Mouse (Mus musculus) heart, embryonic 13.5 days (tissue): Measurements from ENCODE around the gene N4bp3. TPM values are rescaled to one million over a fixed set of nuclear protein-coding genes. Genes with fewer than 3 reads are reported as not detected.
"Not testable (repeated sequence)": the region's sequence is repeated elsewhere in the genome, so short reads cannot be mapped to it uniquely, and the experiment has no call there.

Experiments
- ATAC-seq: fragments of 200-750 bp; cut with Nextera tagmentation; 2 replicates; pipeline ENCODE4 v1.8.0; 2017; ENCODE audit warnings: moderate TSS enrichment; ENCODE audit not compliant: insufficient number of reproducible peaks, low FRiP score, low TSS enrichment; ENCODE audit errors: extremely low read depth
- H3K27ac ChIP-seq: fragments of 300-500 bp; sonication (generic); replicated peaks from 2 replicates; pipeline ENCODE4 v1.5.1; 2015; ENCODE audit warnings: moderate library complexity, mild to moderate bottlenecking, inconsistent platforms
- H3K27me3 ChIP-seq: fragments of 300-500 bp; sonication (generic); replicated peaks from 2 replicates; pipeline ENCODE4 v1.6.1; 2015; ENCODE audit warnings: mild to moderate bottlenecking, inconsistent platforms
- H3K36me3 ChIP-seq: fragments of 300-500 bp; sonication (generic); 2 replicates; pipeline ENCODE4 v1.6.1; 2015; ENCODE audit warnings: mild to moderate bottlenecking, inconsistent platforms
- H3K4me1 ChIP-seq: fragments of 300-500 bp; sonication (generic); 2 replicates; pipeline ENCODE4 v1.6.1; 2015; ENCODE audit warnings: inconsistent platforms
- H3K4me2 ChIP-seq: fragments of 300-500 bp; sonication (generic); 2 replicates; pipeline ENCODE4 v1.6.1; 2015; ENCODE audit warnings: inconsistent platforms, mild to moderate bottlenecking, moderate library complexity
- H3K4me3 ChIP-seq: fragments of 300-500 bp; sonication (generic); 2 replicates; pipeline ENCODE4 v1.5.1; 2015; ENCODE audit warnings: moderate library complexity, mild to moderate bottlenecking, inconsistent platforms
- H3K9ac ChIP-seq: fragments of 300-500 bp; sonication (generic); 2 replicates; pipeline ENCODE4 v1.6.1; 2015; ENCODE audit warnings: inconsistent platforms, mild to moderate bottlenecking, moderate library complexity
- H3K9me3 ChIP-seq: fragments of 300-500 bp; sonication (generic); 2 replicates; pipeline ENCODE4 v1.6.1; 2016; ENCODE audit warnings: inconsistent platforms
- WGBS: fragments of 180-500 bp; shearing (Covaris S2); methylation state at CpG from one replicate; pipeline ENCODE4 v1.1.7; 2015; ENCODE audit warnings: mixed read lengths; 5-methylcytosine and 5-hydroxymethylcytosine counted together
- polyA plus RNA-seq: library from polyadenylated mRNA; unstranded; fragments of >200 nt; fragmentation: Nextera tagmentation; extraction: Ambion mirVana; gene quantifications from 2 replicates; pipeline ENCODE4 v1.2.1, GENCODE M21; 2015

The N4bp3 gene
- polyA plus RNA-seq, 1 experiment from 2014 or later, result 14.1 TPM

GRCm38 (mm10) chr11:51673291-51673690, 22.6 kb upstream of the N4bp3 start:
- no peak overlapping the region for H3K4me3 ChIP-seq
- 79% methylated on average over 9 of the region's 9 CpGs for WGBS
- no peak overlapping the region for H3K4me2 ChIP-seq
- no peaks in the 10 kb centered on the region for H3K36me3 ChIP-seq
- no peaks in the 10 kb centered on the region for H3K4me1 ChIP-seq
- H3K9me3 ChIP-seq, result no peaks in the 10 kb centered on the region
- ATAC-seq, result no peak
- no peaks in the 10 kb centered on the region for H3K27me3 ChIP-seq
- H3K27ac ChIP-seq, result no peak overlapping the region
- H3K9ac ChIP-seq, result no peak overlapping the region

GRCm38 (mm10) chr11:51671376-51671775, 20.7 kb upstream of the N4bp3 start:
- H3K27ac ChIP-seq, result no peak overlapping the region
- no peak overlapping the region for H3K4me3 ChIP-seq
- 67% methylated on average over 2 of the region's 2 CpGs for WGBS
- no peaks in the 10 kb centered on the region for H3K27me3 ChIP-seq
- H3K4me2 ChIP-seq, result no peak overlapping the region
- no peaks in the 10 kb centered on the region for H3K36me3 ChIP-seq
- no peak for ATAC-seq
- H3K4me1 ChIP-seq, result no peaks in the 10 kb centered on the region
- no peak overlapping the region for H3K9ac ChIP-seq
- H3K9me3 ChIP-seq, result no peaks in the 10 kb centered on the region

DNA sequence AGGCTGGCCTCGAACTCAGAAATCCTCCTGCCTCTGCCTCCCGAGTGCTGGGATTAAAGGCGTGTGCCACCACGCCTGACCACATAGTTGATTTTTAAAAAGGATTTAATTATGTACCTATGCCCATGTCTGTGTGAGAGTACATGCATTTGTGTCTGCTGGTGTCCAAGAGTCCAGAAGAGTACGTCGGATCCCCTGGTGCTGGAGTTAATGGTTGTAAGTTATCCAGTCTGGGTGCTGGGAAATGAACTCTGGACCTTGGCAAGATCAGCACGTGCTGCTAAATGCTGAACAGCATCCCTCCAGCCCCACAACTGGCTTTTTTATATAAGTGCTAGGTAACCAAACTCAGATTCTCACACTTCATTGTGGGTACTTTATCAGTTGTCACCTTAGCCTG, 20.2 kb upstream of the N4bp3 start:
- 86% methylated on average over 7 of the region's 7 CpGs for WGBS
- Histone ChIP-seq H3K4me3 (no peak overlapping the region), H3K27me3 (no peaks in the 10 kb centered on the region), H3K4me2 (no peak overlapping the region), H3K27ac (no peak overlapping the region), H3K36me3 (no peaks in the 10 kb centered on the region), H3K9ac (no peak overlapping the region), H3K4me1 (no peaks in the 10 kb centered on the region), H3K9me3 (no peaks in the 10 kb centered on the region)
- ATAC-seq, result no peak

- H3K9me3 ChIP-seq, H3K4me3 ChIP-seq, H3K36me3 ChIP-seq, ATAC-seq, H3K4me2 ChIP-seq, H3K9ac ChIP-seq, H3K4me1 ChIP-seq, H3K27ac ChIP-seq, H3K27me3 ChIP-seq: not testable (repeated sequence)
- 85% methylated on average over 7 of the region's 7 CpGs for WGBS
Measured at GRCm38 (mm10) chr11:51664747-51665146, 14.1 kb upstream of the N4bp3 start.

- H3K4me2 ChIP-seq, result no peak overlapping the region
- H3K9me3 ChIP-seq, result no peaks in the 10 kb centered on the region
- no peak overlapping the region for H3K4me3 ChIP-seq
- 76% methylated on average over 7 of the region's 7 CpGs for WGBS
- no peaks in the 10 kb centered on the region for H3K27me3 ChIP-seq
- ATAC-seq, result no peak
- H3K27ac ChIP-seq, result no peak overlapping the region
- H3K36me3 ChIP-seq, result no peaks in the 10 kb centered on the region
- H3K9ac ChIP-seq, result no peak overlapping the region
- peaks cover 12% of the 10 kb centered on the region; the same call in 1 of the 2 replicates for H3K4me1 ChIP-seq
Measured at GRCm38 (mm10) chr11:51662632-51663031, 12.0 kb upstream of the N4bp3 start.

- Histone ChIP-seq H3K4me2 (no peak overlapping the region), H3K9me3 (no peaks in the 10 kb centered on the region), H3K4me3 (no peak overlapping the region), H3K27me3 (no peaks in the 10 kb centered on the region), H3K36me3 (no peaks in the 10 kb centered on the region), H3K27ac (no peak overlapping the region), H3K9ac (no peak overlapping the region), H3K4me1 (peaks cover 12% of the 10 kb centered on the region; the same call in 1 of the 2 replicates)
- 78% methylated on average over 16 of the region's 16 CpGs for WGBS
- ATAC-seq, result no peak
Measured at GRCm38 (mm10) chr11:51661867-51662365, 11.3 kb upstream of the N4bp3 start.

DNA sequence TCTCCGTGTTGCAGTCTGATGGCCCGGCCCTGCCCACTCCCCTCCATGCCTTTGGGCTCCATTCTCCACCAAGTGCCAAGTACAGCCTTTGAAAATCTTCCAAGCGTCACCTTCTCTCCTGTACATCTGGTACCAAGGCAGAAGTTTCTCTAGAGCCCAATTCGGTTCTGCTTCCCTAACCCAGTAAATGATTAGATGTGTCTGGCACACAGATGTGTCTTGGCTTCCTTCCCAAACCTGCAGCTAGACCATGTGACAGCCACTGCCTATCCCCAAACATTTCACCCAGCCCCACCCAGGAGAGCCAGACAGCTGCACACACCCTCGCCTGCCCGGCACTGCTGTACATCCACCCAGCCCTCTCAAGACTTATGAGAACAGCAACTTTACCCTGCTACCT, 8.1 kb upstream of the N4bp3 start:
- Histone ChIP-seq H3K27me3 (no peaks in the 10 kb centered on the region), H3K36me3 (no peaks in the 10 kb centered on the region), H3K9ac (0 out of 2 replicates have a peak overlapping the region, but pooled peaks have one; percentile 16), H3K4me2 (no peak overlapping the region), H3K27ac (no peak overlapping the region), H3K4me1 (peaks cover 12% of the 10 kb centered on the region; the same call in 1 of the 2 replicates), H3K9me3 (no peaks in the 10 kb centered on the region), H3K4me3 (no peak overlapping the region)
- ATAC-seq, result no peak
- WGBS, result 58% methylated on average over 6 of the region's 6 CpGs

GRCm38 (mm10) chr11:51658291-51658690, 7.6 kb upstream of the N4bp3 start:
- Histone ChIP-seq H3K4me1 (peaks cover 12% of the 10 kb centered on the region; the same call in 1 of the 2 replicates), H3K9ac (no peak overlapping the region), H3K4me2 (no peak overlapping the region), H3K27me3 (no peaks in the 10 kb centered on the region), H3K9me3 (no peaks in the 10 kb centered on the region), H3K4me3 (no peak overlapping the region), H3K27ac (no peak overlapping the region), H3K36me3 (no peaks in the 10 kb centered on the region)
- no peak for ATAC-seq
- WGBS, result 48% methylated on average over 7 of the region's 7 CpGs

DNA sequence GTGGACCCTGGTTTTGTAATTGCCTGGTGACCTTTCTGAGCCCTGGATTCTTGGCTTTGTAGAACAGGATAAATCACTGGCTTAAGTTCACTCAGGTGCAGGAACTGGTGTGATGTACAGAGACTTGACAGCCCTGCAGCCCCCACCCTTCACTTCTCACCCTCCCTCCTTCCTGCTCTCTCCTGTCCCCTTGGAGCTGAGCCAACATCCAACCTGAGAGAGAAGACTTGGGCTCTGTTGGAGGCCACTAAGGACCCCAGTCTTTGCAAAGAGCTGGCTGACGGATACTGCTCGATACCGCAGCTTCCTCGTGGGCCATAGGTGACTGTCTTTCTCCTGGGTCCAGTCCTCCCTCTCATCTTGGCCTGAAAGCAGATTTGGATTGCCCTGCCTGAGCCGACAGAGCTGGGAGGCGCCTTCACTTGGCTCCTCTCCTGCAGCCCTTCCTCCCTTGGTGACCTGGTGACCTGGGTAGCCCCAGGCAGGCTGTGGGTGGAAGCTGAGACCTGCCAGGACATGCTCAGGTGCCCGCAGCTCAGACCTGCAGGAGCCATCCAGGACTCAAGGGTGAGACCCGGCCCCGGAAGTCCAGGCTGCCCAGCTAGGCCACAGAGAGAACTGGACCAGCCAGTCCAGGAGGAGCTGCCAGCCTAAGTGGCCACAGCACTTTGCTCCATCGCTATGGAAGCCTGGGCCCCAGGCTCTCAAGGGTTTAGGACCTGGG, 6.3 kb upstream of the N4bp3 start:
- Histone ChIP-seq H3K9ac (no peak overlapping the region), H3K4me2 (no peak overlapping the region), H3K36me3 (no peaks in the 10 kb centered on the region), H3K4me3 (no peak overlapping the region), H3K4me1 (peaks cover 12% of the 10 kb centered on the region; the same call in 1 of the 2 replicates), H3K9me3 (no peaks in the 10 kb centered on the region), H3K27ac (no peak overlapping the region), H3K27me3 (no peaks in the 10 kb centered on the region; the same call in 1 of the 2 replicates)
- WGBS, result 79% methylated on average over 10 of the region's 10 CpGs
- no peak for ATAC-seq

DNA sequence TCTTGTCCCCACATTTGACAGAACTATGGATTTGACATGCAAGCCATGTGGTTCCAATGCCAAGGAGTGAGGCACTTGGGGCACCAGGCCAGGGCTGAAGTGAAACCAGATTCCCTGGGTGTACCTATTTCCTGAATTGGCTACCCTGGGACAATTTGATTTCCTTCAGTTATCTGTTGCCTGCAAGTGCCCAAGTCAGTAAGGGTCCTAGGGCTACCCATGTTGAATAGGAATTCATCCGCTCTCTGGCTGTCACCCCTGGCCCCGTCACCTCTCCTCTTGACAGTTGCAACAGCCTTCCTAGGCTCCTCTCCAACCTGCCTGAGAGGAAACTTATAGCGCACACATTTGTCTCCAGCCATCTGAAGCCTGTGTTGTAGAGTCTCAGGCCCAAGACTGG, 4.2 kb upstream of the N4bp3 start:
- Histone ChIP-seq H3K4me2 (no peak overlapping the region), H3K9me3 (no peaks in the 10 kb centered on the region), H3K27ac (no peak overlapping the region), H3K4me1 (peaks cover 16% of the 10 kb centered on the region), H3K36me3 (no peaks in the 10 kb centered on the region), H3K9ac (no peak overlapping the region), H3K27me3 (peaks cover 4% of the 10 kb centered on the region), H3K4me3 (no peak overlapping the region)
- ATAC-seq, result no peak
- 87% methylated on average over 3 of the region's 3 CpGs for WGBS

GRCm38 (mm10) chr11:51653736-51654135, 3.1 kb upstream of the N4bp3 start:
- Histone ChIP-seq H3K9ac (no peak overlapping the region), H3K4me1 (peaks cover 22% of the 10 kb centered on the region), H3K27ac (no peak overlapping the region), H3K4me2 (no peak overlapping the region), H3K27me3 (peaks cover 14% of the 10 kb centered on the region), H3K9me3 (no peaks in the 10 kb centered on the region), H3K36me3 (no peaks in the 10 kb centered on the region), H3K4me3 (no peak overlapping the region)
- no peak for ATAC-seq
- WGBS, result 77% methylated on average over 6 of the region's 6 CpGs

GRCm38 (mm10) chr11:51652889-51653418, 2.3 kb upstream of the N4bp3 start:
- H3K27me3 ChIP-seq, result peaks cover 14% of the 10 kb centered on the region
- H3K9me3 ChIP-seq, result no peaks in the 10 kb centered on the region
- H3K9ac ChIP-seq, result no peak overlapping the region
- no peak overlapping the region for H3K27ac ChIP-seq
- WGBS, result 84% methylated on average over 4 of the region's 4 CpGs
- peaks cover 21% of the 10 kb centered on the region for H3K4me1 ChIP-seq
- no peak overlapping the region for H3K4me3 ChIP-seq
- no peaks in the 10 kb centered on the region for H3K36me3 ChIP-seq
- ATAC-seq, result no peak
- no peak overlapping the region for H3K4me2 ChIP-seq
